Mouse (Mus musculus) liver, adult (tissue): ENCODE data around the gene 9630041A04Rik.

ENCODE experiments used
- GATA4 ChIP-seq: IDR thresholded peaks from 2 replicates; pipeline ENCODE4 v1.6.1; 2014; ENCODE audit warnings: mild to moderate bottlenecking, low read length; ENCODE audit not compliant: insufficient replicate concordance

The 9630041A04Rik gene

GRCm38 (mm10) chr9:101861596-101862471, at the start of gene 9630041A04Rik:
Gene 9630041A04Rik, plus strand, starts transcription at chr9:101861841.
- no peak for TF ChIP-seq GATA4

- no peak for TF ChIP-seq GATA4
Measured at GRCm38 (mm10) chr9:101823896-101824295, 37.7 kb upstream of the 9630041A04Rik start.

DNA sequence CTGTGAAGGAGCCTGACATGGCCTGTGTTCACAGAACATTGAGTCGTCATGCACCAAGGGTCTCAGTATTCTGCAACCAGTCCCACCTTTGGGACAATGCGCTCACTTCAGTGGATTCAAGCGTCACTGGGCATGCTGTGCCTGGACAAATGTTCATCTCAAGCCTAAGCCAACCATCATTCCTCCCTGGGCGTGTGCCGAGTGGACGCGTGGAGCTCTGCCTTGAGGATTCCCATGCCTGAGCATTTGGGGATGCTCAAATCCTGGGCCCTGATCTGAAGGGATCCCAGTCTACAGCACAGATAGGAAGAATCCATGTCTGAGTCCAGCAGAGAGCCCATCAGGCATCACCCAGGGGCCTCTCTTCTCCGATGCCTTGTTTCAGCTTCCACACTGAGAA, 36.0 kb upstream of the 9630041A04Rik start:
- TF ChIP-seq GATA4 = no peak

DNA sequence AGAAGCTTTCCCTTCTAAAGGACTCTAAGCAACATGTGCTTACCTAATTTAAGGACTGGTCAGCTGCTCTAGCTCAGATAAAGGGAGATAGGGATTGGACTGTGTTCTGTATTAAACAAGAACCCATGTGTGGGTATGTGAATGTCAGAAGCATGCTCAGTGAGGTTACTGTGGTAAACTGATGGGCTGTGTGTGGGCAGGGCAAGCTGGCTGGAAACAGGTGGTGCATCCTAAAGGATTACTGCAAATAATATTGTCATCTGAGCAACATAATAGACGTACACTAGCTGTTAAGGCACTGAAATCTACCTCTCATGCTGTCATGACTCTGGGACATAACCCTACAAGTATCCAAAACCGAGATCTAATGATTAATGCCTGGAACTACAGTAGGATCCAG, 28.0 kb upstream of the 9630041A04Rik start:
- no peak for TF ChIP-seq GATA4

- TF ChIP-seq GATA4 = no peak
Measured at GRCm38 (mm10) chr9:101841101-101841500, 20.5 kb upstream of the 9630041A04Rik start.

DNA sequence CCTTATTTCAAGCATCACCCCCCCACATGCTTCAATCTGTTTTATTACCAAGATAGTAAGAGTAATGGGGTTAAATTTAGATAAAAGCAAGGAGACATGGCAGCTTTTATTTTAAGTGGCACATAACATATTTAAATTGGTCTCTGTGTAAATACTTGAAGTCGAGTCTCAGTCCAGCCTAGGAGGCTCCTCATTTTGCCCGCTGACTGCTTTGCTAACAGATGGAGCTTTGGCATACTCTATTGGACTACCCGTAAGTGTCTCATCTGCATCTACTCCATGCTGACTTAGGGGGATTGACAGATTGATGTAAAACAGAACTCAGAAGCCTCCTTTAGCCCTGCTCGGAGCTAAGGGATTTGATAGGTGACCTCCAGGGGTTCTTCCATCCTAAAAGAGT, 17.7 kb upstream of the 9630041A04Rik start:
- TF ChIP-seq GATA4 = no peak

DNA sequence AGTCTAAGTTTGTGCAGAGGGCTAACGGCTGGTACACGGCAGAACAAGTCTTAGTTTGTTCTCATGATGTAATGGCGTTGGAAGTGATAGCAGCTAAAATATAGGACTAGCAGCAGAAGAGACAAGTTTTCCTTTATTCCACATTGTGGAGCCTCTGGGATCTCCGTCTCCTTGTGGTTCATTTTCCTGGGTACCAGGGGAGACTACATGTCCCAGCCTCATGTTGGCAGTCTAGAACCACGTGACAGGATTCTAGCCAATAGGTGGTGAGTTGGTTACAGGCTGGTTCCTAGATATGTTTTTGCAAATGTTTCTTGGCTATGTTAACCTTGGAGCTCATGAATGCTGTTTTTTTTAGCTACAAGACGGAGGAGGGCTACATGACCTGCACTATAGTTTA, 15.9 kb upstream of the 9630041A04Rik start:
- TF ChIP-seq GATA4 = no peak

- TF ChIP-seq GATA4 = no peak
Measured at GRCm38 (mm10) chr9:101862481-101863065, 932 bp downstream of the 9630041A04Rik start.

DNA sequence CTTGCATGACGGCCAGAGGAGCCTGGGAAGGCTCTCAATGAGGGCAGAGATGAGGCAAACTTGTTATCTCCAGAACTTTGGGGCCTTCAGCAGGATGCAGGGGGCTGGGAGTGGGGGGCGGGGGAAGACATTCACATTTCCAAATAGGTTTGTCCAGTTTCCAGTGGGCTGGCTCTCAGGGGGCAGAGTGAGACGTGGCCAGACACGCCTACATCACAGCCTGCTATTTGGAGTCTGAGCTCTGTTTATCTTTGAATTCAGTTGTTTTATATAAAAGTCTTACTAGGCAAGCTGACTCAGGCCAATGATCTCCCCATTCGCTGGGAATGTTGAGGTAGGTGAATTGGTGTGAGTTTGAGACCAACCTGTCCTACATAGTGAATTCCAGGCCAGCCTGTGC, 1.5 kb downstream of the 9630041A04Rik start:
- TF ChIP-seq GATA4 = no peak

DNA sequence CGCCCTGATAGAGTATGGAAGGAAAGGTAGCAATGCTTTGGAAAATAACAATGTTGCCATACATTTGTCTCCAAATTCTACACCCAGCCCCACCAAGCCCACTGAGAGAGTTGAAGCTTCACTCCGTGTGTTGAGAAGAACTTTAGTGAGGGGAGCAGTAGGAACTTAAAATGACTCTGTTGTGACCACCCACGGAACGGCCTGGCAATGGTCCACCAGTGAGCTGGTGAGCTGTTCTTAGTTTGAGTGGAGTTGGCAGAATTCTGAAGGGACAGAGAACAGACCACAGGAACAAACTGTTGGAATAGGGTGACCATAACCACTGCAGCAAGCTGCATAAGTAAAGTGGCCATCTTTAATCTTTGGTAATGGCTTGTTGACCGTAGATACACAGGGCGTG, 7.0 kb downstream of the 9630041A04Rik start:
- TF ChIP-seq GATA4 = no peak

GRCm38 (mm10) chr9:101870034-101870433, 8.4 kb downstream of the 9630041A04Rik start:
- TF ChIP-seq GATA4 = no peak

DNA sequence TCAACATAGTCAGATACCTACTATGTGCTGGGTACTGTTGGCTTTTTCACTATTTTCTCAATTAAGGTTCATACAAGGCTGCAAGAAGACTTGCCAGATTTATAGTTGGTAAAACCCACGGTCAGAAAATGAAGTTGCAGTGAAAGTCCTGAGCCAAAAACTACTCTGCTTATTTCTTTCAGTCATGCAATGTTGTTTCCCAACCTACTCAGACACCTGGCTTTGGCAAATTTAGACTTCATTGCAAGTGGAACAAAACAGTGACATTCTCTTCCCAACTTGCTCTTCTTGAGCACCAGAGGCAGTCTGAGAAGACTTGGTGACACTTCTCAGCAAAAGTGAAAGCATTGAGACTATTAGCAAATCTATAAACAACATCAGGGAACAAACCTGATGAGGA, 13.7 kb downstream of the 9630041A04Rik start:
- no peak for TF ChIP-seq GATA4

DNA sequence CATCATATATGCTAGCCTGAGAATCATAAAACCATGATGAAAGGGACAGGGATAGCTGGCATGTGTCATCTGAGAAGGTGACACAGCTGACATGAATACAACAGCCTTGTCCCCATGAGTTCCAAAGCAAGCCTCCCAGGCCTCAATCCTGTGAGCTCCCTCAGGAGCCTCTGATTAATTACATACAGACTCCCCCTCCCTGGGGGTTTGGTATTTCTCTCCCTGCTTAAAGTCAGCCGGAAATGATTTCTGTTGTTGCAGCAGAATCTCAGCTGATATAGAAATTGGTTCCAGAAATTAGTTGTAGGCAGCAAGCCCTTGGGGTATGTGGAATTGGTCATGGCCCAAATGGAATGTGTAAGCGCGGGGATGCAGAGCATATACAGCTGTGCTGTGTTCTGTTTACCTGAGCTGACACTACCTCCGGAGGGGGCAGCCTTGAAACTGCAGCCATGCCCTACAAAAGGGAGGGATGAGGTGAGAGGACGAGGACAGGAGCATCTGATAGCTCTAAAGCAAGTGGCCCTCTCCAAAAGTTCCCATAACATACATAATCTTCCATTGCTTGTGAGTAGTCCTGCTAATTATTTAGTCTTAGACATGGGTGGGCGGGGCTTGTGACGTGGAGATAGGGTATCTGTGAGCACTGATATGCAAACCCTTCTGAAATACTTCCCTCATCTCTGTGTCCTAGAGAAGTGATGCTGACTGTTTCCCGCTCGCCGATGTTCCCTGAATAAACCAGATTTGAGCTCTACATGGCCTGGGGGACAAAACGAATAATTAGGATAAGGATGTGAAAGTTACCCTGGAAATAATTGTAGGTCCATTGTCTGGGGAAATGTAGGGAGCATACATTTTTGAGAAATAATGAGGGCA, 15.7 kb downstream of the 9630041A04Rik start:
- no peak for TF ChIP-seq GATA4

DNA sequence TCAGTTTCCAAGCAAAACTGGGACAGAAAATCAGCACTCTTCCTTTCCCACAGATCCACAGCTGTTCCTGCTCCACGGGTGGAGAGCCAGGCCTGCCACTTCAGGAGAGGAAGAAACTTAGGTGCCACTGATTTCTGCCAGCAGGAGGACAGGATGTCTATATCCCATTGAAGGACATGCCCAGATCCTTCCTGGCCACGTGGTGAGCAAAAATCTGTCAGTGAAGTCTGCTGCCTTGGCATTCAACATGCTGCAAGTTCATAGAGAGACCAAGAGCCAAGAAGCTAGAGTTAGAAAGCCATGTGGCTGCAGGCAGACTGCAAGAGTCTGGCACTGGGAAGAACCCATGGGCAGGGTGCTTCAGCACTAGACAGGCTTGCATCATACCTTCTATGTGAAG, 21.7 kb downstream of the 9630041A04Rik start:
- TF ChIP-seq GATA4 = no peak

DNA sequence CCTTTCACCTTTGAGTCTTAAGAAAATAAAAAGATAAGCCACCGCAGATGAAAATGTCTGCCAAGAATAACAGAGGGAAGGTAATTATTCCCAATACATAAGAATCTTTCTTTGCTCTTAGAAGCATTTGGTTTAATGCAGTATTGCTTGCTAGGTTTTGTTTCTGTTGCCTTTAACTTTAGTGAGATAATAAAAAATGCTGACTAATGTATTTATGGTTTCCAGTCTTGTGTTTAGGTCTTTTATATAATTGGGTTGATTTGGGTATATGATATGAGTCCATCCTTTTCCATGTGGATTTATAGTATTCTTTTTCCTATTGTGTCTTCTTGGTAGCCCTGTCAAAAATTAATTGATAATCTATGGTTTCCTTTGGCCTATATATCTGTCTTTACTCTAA, 36.2 kb downstream of the 9630041A04Rik start:
- TF ChIP-seq GATA4 = no peak

DNA sequence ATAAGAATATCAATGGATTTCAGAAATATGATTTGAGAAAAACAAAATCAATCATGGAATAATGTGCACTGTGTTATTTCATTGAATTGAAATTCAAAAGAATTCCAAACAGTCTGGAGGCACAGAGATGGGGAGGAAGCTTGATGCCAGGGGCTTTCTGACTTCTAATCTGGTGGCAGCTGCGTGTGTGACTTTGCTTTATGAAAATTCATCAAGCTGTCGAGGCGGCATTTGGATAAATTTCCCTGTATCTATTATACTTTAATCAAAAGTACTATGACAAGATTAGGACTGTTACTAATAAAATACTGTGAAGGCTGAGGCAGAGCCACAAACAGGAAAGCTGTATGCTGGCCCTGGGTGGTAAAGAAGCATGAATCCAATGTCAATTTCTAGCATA, 41.8 kb downstream of the 9630041A04Rik start:
- no peak for TF ChIP-seq GATA4
